Mouse (Mus musculus): Measurements from ENCODE around the gene Apip. TPM values are rescaled to one million over a fixed set of nuclear protein-coding genes. Genes with fewer than 3 reads are reported as not detected.

Apip gene
- polyA plus RNA-seq, 1 experiment from 2014 or later, result 57.8 TPM

Other genes with a start within 250 kb of the Apip start
- gene Cd44, start 172.0 kb upstream of the Apip start, polyA plus RNA-seq (2016; fragmentation: Nextera tagmentation; extraction: Ambion mirVana), result 29.9 and 30.2 TPM in 2 replicates
- 53.6 and 56.5 TPM in 2 replicates for gene Pdhx, start 162 bp upstream of the Apip start, polyA plus RNA-seq (2016; fragmentation: Nextera tagmentation; extraction: Ambion mirVana)
- gene Ehf, start 229.6 kb downstream of the Apip start, polyA plus RNA-seq (2016; fragmentation: Nextera tagmentation; extraction: Ambion mirVana), result 0.26 TPM in 1 of 2 replicates, not detected in the other

All from heart, embryonic 12.5 days (tissue).